15 mouse cellular contexts compared by ENCODE assay signal in genomic region chr1:134636245-134636644, GRCm38 (mm10). TPM values are rescaled to one million over a fixed set of nuclear protein-coding genes. Genes with fewer than 3 reads are reported as not detected.
DNase-seq lines count a peak whose midpoint lies in the region; ATAC-seq and TF ChIP-seq lines count a peak whose summit lies in the region.
"Had no signal": no experiment of that assay in that cellular context is flagged by ENCODE, and none has a peak within 500 bp of the region (broad histone marks: within the 10 kb centered on the region; RNA-seq: fewer than 3 reads in every experiment).

No protein-coding gene starts in this region.

- peak; percentile 44 for ATAC-seq in kidney, embryonic 14.5 days (ENCODE audit: low FRiP score, low TSS enrichment)
- ATAC-seq in embryonic facial prominence, embryonic 13.5 days (ENCODE audit: insufficient number of reproducible peaks, insufficient read depth, low FRiP score, low TSS enrichment, low read depth), result no peak
- peak; percentile 27; the same call in 1 of the 2 replicates for ATAC-seq in hindbrain, embryonic 13.5 days (ENCODE audit: low FRiP score)

- no peaks in the 10 kb centered on the region for H3K79me2 ChIP-seq in myocyte (ENCODE audit: control insufficient read depth, insufficient read depth)

- no peak overlapping the region for H3K9ac ChIP-seq in kidney, embryonic 14.5 days (ENCODE audit: low read depth, low read length)
- H3K9ac ChIP-seq in embryonic facial prominence, embryonic 13.5 days, result peak overlapping the region; percentile 51; the same call in 1 of the 2 replicates
- H3K9ac ChIP-seq in hindbrain, embryonic 13.5 days, result 0 out of 2 replicates have a peak overlapping the region, but pooled peaks have one; percentile 6
- H3K9ac ChIP-seq: kidney, embryonic 15.5 days; liver, embryonic 14.5 days had no signal

- H3K9me3 ChIP-seq in kidney, embryonic 14.5 days (ENCODE audit: control insufficient read depth, low read length), result no peaks in the 10 kb centered on the region
- no peaks in the 10 kb centered on the region for H3K9me3 ChIP-seq in embryonic facial prominence, embryonic 13.5 days
- no peaks in the 10 kb centered on the region for H3K9me3 ChIP-seq in hindbrain, embryonic 13.5 days
- H3K9me3 ChIP-seq: G1E; kidney, embryonic 15.5 days; limb, embryonic 10.5 days had no signal

- H3ac ChIP-seq in myocyte (ENCODE audit: control insufficient read depth, insufficient read length), result no peak overlapping the region

- peaks cover 2% of the 10 kb centered on the region; the same call in 1 of the 2 replicates for H3K4me1 ChIP-seq in kidney, embryonic 14.5 days (ENCODE audit: control insufficient read depth, insufficient read depth, low read length)
- H3K4me1 ChIP-seq in embryonic facial prominence, embryonic 13.5 days, result peaks cover 12% of the 10 kb centered on the region
- peaks cover 8% of the 10 kb centered on the region; the same call in 1 of the 2 replicates for H3K4me1 ChIP-seq in hindbrain, embryonic 13.5 days (replicated peaks)

- 80% methylated on average over 3 of the region's 3 CpGs for WGBS in kidney, embryonic 14.5 days
- WGBS in embryonic facial prominence, embryonic 13.5 days, result 87% methylated on average over 3 of the region's 3 CpGs
- WGBS in hindbrain, embryonic 13.5 days, result 67% methylated on average over 3 of the region's 3 CpGs

- H3K4me3 ChIP-seq in kidney, embryonic 14.5 days (ENCODE audit: low read length), result no peak overlapping the region
- H3K4me3 ChIP-seq in embryonic facial prominence, embryonic 13.5 days, result no peak overlapping the region
- H3K4me3 ChIP-seq in hindbrain, embryonic 13.5 days, result no peak overlapping the region
- H3K4me3 ChIP-seq in myocyte, result no peak overlapping the region
- H3K4me3 ChIP-seq: erythroblast, embryonic 14.5 days; kidney, embryonic 15.5 days; limb, embryonic 10.5 days had no signal

- H3K27me3 ChIP-seq in kidney, embryonic 14.5 days (ENCODE audit: control insufficient read depth, insufficient read depth, low read length), result no peaks in the 10 kb centered on the region
- H3K27me3 ChIP-seq in embryonic facial prominence, embryonic 13.5 days, result no peaks in the 10 kb centered on the region
- no peaks in the 10 kb centered on the region for H3K27me3 ChIP-seq in hindbrain, embryonic 13.5 days
- no peaks in the 10 kb centered on the region for H3K27me3 ChIP-seq in myocyte (ENCODE audit: control insufficient read depth, insufficient read depth, insufficient read length)
- H3K27me3 ChIP-seq: kidney, embryonic 15.5 days had no signal

- DNase-seq in kidney, adult 8-10 months, result no peak
- no peak for DNase-seq in urinary bladder, postnatal 25 days (ENCODE audit: low spot score)
- no peak for DNase-seq in heart, adult 18-20 months
- no peak for DNase-seq in adrenal gland, adult 18-20 months (ENCODE audit: low spot score in 2 of 2)

- TF ChIP-seq POLR2A in myocyte (IDR thresholded peaks at IDR 0.05; ENCODE audit: insufficient read length, low read depth), result no peak

- H3K4me2 ChIP-seq in kidney, embryonic 14.5 days (replicated peaks; ENCODE audit: low read depth, low read length), result no peak overlapping the region
- H3K4me2 ChIP-seq in embryonic facial prominence, embryonic 13.5 days, result no peak overlapping the region
- H3K4me2 ChIP-seq in hindbrain, embryonic 13.5 days, result no peak overlapping the region
- no peak overlapping the region for H3K4me2 ChIP-seq in myocyte (ENCODE audit: low read depth)
- H3K4me2 ChIP-seq: kidney, embryonic 15.5 days had no signal

- H3K27ac ChIP-seq in kidney, embryonic 14.5 days (ENCODE audit: low read depth, low read length), result no peak overlapping the region
- H3K27ac ChIP-seq in embryonic facial prominence, embryonic 13.5 days, result no peak overlapping the region
- H3K27ac ChIP-seq in hindbrain, embryonic 13.5 days, result no peak overlapping the region
- H3K27ac ChIP-seq: kidney, embryonic 15.5 days; limb, embryonic 10.5 days; liver, embryonic 14.5 days had no signal

- peaks cover 26% of the 10 kb centered on the region for H3K36me3 ChIP-seq in kidney, embryonic 14.5 days (ENCODE audit: control insufficient read depth, insufficient read depth, low read length)
- peaks cover 37% of the 10 kb centered on the region for H3K36me3 ChIP-seq in embryonic facial prominence, embryonic 13.5 days
- peaks cover 37% of the 10 kb centered on the region for H3K36me3 ChIP-seq in hindbrain, embryonic 13.5 days
- H3K36me3 ChIP-seq in myocyte (ENCODE audit: control insufficient read depth, insufficient read depth), result peaks cover 7% of the 10 kb centered on the region

TF ChIP-seq in myocyte, 11 proteins besides CTCF, POLR2A, EP300 and RAD21:
- TF ChIP-seq SRF (IDR thresholded peaks at IDR 0.05; ENCODE audit: control insufficient read depth, insufficient read length, low read depth), result no peak
- TF ChIP-seq POLR2AphosphoS2 (IDR thresholded peaks at IDR 0.05; ENCODE audit: insufficient read length, low read depth), result peak; percentile 41

RNA-seq across cellular contexts. Expression of gene Syt2, which starts 10.2 kb away (rescaled TPM):
- 1.2 and 1.3 TPM in 2 replicates for polyA plus RNA-seq in kidney, embryonic 14.5 days (2014; fragmentation: Nextera tagmentation; extraction: Ambion mirVana)
- polyA plus RNA-seq in embryonic facial prominence, embryonic 13.5 days (2015; fragmentation: Nextera tagmentation; extraction: Ambion mirVana), result 0.41 and 0.46 TPM in 2 replicates
- polyA plus RNA-seq in hindbrain, embryonic 13.5 days (2015; fragmentation: Nextera tagmentation; extraction: Ambion mirVana), result 3.8 and 8.2 TPM in 2 replicates
- 0.11 TPM for polyA plus RNA-seq in myocyte (2012; fragmentation: generic; extraction: Trizol)
- total RNA-seq in heart, adult 18-20 months (2021), result not detected
- total RNA-seq in adrenal gland, adult 18-20 months (2021), result under 1 TPM in 1 of 2 experiments, not detected in 1; 0.07 TPM
- total RNA-seq: hematopoietic stem cell, adult 5-6 weeks; monocyte, adult 5-6 weeks had no signal
- polyA plus RNA-seq: G1E had no signal
